Mouse (Mus musculus) spleen, adult 18-20 months (tissue): ENCODE data around the gene Usp27x.
A peak's percentile ranks its signal among the peaks of the same experiment; 100 is the strongest.

Experiments
- DNase-seq, 2 experiments: peaks; one replicate each; pipeline ENCODE4 v3.0.0; 2022; ENCODE audit warnings: mixed read lengths in 2 of 2

Usp27x gene

GRCm38 (mm10) chrX:7375716-7376480, at the start of gene Usp27x:
Gene Usp27x (minus strand): TSS chrX:7375830.
- DNase-seq, result peak; percentile 42 to 53

- DNase-seq, result peak; percentile 55 to 61
Observed at GRCm38 (mm10) chrX:7422691-7423111, 47.1 kb upstream of the Usp27x start.

GRCm38 (mm10) chrX:7422166-7422565, 46.5 kb upstream of the Usp27x start:
- DNase-seq, result no peak

- peak; percentile 40 to 47 for DNase-seq
Observed at GRCm38 (mm10) chrX:7421016-7421415, 45.4 kb upstream of the Usp27x start.

GRCm38 (mm10) chrX:7416178-7416871, 40.7 kb upstream of the Usp27x start:
- DNase-seq, result no peak

GRCm38 (mm10) chrX:7415308-7415707, 39.7 kb upstream of the Usp27x start:
- no peak for DNase-seq

GRCm38 (mm10) chrX:7412239-7413033, 36.8 kb upstream of the Usp27x start:
- no peak for DNase-seq

- DNase-seq, result no peak
Observed at GRCm38 (mm10) chrX:7376586-7376985, 956 bp upstream of the Usp27x start.

GRCm38 (mm10) chrX:7375322-7375715, 311 bp downstream of the Usp27x start:
- peak in 1 of 2 experiments; percentile 4 for DNase-seq

- DNase-seq, result no peak
Observed at GRCm38 (mm10) chrX:7325455-7325854, 50.2 kb downstream of the Usp27x start.

- peak; percentile 37 to 63 for DNase-seq
Observed at GRCm38 (mm10) chrX:7322288-7322687, 53.3 kb downstream of the Usp27x start.
